Mouse (Mus musculus): ENCODE data around the gene Tagap1. TPM values are rescaled to one million over a fixed set of nuclear protein-coding genes. Genes with fewer than 3 reads are reported as not detected.
"Not testable (repeated sequence)": the region's sequence is repeated elsewhere in the genome, so short reads cannot be mapped to it uniquely, and the experiment has no call there.

The Tagap1 gene
- total RNA-seq (2014; fragmentation: Nextera tagmentation) (44.9 and 48.5 TPM in 2 replicates), total RNA-seq (2017) (41.5 and 42.2 TPM in 2 replicates)

DNA sequence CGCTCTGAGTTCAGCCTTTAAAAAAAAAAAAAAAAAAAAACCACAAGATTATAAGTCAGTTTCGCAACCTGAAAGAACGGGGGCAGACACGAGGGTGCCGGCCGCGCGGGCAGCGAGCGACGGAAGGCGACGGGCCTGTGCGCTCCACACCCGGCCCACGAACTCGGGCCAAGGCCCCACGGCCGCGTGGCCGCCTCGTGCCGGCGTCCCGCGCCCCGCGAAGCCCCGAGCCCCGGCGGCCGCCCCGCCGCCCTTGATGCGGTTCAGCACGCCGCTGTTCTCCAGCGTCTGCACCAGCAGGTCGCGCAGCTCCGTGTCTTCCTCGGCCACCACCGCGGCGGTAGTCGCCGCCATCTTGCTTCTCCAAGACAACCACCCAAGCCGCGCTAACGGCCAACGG is at the start of gene Tagap1:
Tagap1 (minus strand) TSS at position 381 of the 400 bp plus-strand sequence.
- ATAC-seq (replicated peaks; ENCODE audit: poor library complexity, severe bottlenecking): peak; percentile 23

DNA sequence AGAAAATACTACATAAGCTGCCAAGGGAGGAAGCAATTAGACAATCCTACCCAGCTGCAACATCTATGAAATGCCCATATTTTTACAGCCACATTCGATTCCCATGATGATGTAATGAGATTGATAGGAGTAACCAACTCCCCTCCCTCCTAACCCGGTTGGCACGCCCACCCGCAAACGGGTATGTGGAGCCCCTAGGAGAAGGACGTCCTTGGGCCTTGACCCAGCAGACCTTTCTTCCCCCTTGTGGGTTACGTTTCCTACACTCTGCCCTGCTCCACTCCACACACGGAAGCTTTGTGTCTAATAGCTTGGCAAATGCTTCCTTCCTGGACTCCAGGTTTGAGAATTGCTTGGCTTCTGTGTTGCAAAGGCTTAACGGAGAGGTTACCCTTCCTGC is 48.9 kb upstream of the Tagap1 start:
- ATAC-seq (replicated peaks; ENCODE audit: poor library complexity, severe bottlenecking): peak; percentile 84

GRCm38 (mm10) chr17:7009440-7009839 is 48.5 kb upstream of the Tagap1 start:
- ATAC-seq (replicated peaks; ENCODE audit: poor library complexity, severe bottlenecking): not testable (repeated sequence)

DNA sequence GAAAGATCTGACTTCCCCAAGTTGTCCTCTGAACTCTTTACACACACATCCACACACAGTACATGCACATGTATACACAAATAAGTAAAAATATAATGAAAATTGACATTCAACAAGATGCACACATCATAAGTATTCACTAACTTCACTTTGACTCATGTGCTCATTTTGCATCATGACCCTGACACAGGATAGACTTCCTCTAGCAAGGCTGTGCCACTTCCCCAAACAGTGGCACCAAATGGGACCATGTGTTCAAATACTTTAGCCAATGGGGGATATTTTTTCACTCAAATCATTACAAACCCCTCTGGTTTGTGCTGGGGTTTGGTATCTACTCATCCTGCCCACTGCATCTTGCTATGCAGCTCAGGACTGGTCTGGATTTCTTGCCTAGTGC is 47.9 kb upstream of the Tagap1 start:
- peak; percentile 64 for ATAC-seq (replicated peaks; ENCODE audit: poor library complexity, severe bottlenecking)

GRCm38 (mm10) chr17:7005646-7006045 is 44.7 kb upstream of the Tagap1 start:
- not testable (repeated sequence) for ATAC-seq (replicated peaks; ENCODE audit: poor library complexity, severe bottlenecking)

DNA sequence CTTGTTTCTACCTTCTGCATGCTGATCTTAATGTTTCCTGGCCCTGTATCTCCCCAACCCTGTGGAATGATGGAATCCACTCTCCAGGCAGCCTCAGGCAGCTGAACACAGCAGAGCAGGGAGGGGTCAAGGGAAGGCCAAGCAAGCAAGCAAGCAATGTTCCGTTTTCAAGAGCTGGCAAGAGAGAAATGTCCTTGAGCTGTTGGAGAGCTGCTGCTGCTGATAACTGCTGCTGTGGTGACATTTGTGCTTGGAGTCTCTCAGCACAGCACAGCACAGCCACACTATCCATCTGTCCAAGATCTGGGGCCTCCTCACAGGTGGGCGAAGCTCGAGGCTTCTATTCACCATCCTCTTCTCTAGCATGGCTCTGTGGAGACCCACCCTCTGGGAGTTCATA is 42.4 kb upstream of the Tagap1 start:
- ATAC-seq (replicated peaks; ENCODE audit: poor library complexity, severe bottlenecking): not testable (repeated sequence)

DNA sequence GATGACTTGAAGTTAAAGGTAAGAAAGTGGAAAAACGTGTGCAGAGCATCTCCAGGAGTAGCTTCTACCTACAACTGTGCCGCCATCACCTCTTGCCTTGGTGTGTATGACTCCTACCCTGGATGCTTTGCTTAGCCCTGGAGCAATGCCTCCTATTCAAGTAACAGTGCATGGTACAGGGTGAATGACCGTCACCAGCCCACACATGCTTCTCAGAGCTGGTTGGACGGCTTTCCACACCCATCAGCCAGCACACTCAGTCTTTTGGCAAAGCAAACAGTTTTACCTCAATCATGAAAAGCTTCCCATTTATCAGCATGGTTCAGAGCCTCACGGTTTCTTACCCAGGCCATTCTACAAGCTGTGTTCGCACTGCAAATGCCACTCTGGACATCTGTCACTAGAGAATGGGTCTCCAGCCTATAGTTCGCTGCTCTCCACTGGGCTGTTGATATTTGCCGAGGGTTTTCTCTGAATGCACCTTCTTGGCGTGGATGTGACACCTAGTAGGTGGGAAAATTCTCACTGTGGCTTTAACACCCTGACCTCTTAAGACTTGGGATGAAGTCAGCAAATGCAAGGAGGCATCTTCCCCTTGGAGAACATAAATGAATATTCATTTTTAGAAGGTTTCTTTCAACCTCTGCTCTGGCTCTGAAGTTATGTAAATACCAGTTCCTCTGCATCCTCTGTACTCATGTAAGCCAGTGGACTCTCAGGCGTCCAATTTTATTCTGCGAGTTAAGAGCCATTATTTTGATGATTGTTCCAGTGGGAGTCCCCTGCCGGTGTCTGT is 41.0 kb upstream of the Tagap1 start:
- not testable (repeated sequence) for ATAC-seq (replicated peaks; ENCODE audit: poor library complexity, severe bottlenecking)

DNA sequence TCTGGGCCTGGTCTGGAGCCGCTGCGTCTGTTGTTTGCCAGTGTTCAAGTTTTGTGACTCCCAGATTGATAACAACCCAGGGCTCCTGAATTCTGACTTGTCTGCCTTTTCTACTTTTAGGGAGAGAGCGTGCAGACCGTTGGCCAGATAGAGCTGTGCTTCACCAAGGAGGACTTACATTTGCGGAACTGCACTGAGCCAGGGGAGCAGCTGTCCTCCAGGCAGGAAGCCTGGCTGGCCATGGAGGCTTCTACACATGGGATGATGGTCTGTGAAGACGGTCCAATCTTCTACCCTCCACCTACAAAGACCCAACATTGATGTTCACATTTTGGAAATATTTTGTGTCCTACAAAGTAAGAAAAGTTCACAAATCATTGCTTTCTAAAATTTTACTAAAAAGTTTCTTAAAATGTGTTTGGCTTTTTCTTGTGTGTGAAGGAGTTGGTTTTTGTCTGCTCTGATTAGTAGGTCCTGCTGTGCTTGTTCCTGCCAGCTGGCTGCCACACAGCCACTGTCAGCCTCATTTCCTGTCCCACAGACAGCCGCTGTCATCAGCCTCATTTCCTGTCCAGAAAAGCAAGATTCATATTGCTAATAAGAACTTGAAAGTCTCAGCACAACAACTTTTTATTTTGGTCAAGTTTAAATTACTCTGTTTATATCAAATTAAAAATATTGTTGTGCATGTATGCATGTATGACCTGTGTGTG is 37.0 kb upstream of the Tagap1 start:
- not testable (repeated sequence) for ATAC-seq (replicated peaks; ENCODE audit: poor library complexity, severe bottlenecking)

- ATAC-seq (replicated peaks; ENCODE audit: poor library complexity, severe bottlenecking): not testable (repeated sequence)
Measured at GRCm38 (mm10) chr17:6996826-6997225, 35.9 kb upstream of the Tagap1 start.

GRCm38 (mm10) chr17:6995504-6995903 is 34.5 kb upstream of the Tagap1 start:
- not testable (repeated sequence) for ATAC-seq (replicated peaks; ENCODE audit: poor library complexity, severe bottlenecking)

- ATAC-seq (replicated peaks; ENCODE audit: poor library complexity, severe bottlenecking): peak; percentile 87
Measured at GRCm38 (mm10) chr17:6986118-6986517, 25.2 kb upstream of the Tagap1 start.

GRCm38 (mm10) chr17:6980144-6980543 is 19.2 kb upstream of the Tagap1 start:
- ATAC-seq (replicated peaks; ENCODE audit: poor library complexity, severe bottlenecking): not testable (repeated sequence)

- peak; percentile 11; the same call in 1 of the 2 replicates for ATAC-seq (replicated peaks; ENCODE audit: poor library complexity, severe bottlenecking)
Measured at GRCm38 (mm10) chr17:6979380-6979779, 18.4 kb upstream of the Tagap1 start.

DNA sequence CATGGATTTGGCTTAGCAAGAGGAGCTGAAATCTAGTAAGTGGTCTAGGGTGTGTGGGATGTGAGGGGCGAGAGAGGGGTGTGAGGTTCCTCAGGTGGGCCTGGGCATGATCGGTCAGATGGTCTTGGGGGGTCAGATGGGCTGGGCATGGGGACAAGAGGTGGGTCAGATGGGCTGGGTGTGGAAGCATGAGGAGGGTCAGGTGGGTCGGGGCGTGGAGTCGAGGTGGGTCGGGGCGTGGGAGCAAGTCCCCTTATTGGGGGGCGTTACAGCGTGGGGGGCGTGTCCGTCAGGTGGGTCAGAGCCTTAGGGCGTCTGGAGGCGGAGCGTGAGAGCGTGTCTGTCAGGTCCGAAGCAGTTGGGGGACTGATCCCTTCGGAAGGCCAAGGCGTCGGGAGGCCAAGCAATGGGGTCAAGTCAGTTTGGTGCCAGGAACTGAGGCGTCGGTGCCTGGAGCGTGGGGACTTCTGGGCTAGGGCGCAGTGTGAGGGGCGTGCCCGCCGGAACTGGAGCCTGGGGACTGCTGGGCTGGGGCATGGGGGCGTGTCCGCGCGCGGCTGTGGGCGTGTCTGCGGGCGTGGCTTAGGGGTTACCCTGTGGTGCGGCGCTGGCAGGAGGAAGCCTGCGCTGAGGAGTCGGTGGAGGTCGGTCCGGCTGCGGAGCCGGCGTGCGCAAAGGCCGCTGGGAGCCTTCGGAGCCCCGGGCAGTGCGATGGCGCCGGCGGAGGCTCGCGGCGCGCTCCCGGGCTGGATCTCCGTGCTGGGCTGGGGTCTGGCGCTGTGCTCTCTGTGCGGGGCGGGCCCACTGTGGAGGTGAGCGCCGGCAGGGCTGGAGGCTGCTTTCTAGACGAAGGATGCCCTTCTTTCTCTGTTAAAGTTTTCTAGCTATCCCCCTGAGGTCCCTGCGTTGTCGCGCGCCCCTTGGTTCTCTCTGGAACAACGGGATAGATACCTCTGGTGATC is 17.6 kb upstream of the Tagap1 start, which contains the start of gene Gm49721:
Gm49721 (plus strand) TSS at position 618 of the 962 bp plus-strand sequence.
- peak; percentile 88 for ATAC-seq (replicated peaks; ENCODE audit: poor library complexity, severe bottlenecking)

- ATAC-seq (replicated peaks; ENCODE audit: poor library complexity, severe bottlenecking): not testable (repeated sequence)
Measured at GRCm38 (mm10) chr17:6974985-6975384, 14.0 kb upstream of the Tagap1 start.

- ATAC-seq (replicated peaks; ENCODE audit: poor library complexity, severe bottlenecking): not testable (repeated sequence)
Measured at GRCm38 (mm10) chr17:6972836-6973396, 12.0 kb upstream of the Tagap1 start.

- ATAC-seq (replicated peaks; ENCODE audit: poor library complexity, severe bottlenecking): not testable (repeated sequence)
Measured at GRCm38 (mm10) chr17:6971238-6971637, 10.3 kb upstream of the Tagap1 start.

DNA sequence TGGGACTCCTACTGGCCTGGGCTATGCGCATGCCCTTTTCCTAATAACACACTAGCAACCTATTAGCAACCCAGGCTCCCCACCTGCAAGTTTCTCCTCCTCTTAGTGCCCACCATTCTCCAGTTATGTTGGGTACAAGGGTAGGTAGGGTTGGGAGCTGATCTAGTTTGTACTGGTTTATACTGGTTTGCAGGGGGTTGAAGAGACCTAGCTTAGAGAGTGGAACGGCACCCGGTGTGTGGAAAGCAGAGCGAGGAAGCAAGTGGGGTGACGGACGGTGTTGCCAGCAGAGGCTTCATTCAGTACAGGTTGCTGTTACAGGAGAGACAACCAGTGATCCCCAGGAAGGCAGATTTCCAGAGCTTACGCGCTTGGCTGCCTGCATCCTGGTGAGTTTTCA is 9.4 kb upstream of the Tagap1 start, which contains the start of gene Rnaset2b:
Rnaset2b (plus strand) TSS at position 301 of the 400 bp plus-strand sequence.
- not testable (repeated sequence) for ATAC-seq (replicated peaks; ENCODE audit: poor library complexity, severe bottlenecking)

DNA sequence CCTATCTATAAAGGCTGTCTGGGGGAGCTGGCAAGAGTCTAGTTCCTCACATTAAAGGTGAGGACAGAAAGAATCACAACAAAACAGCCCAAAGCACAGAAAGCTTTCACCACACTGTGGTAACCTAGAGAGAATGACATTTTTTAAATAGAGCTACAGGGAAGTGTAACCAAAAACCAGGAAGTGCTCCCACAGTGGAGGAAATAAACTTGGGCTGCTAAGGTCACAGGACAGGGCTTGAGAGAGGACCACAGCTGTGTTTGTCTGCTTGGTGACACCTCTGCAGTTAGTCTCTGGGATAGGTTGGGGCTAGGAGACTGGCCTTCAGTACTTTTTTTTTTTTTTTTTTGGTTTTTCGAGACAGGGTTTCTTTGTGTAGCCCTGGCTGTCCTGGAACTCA is 6.7 kb upstream of the Tagap1 start:
- ATAC-seq (replicated peaks; ENCODE audit: poor library complexity, severe bottlenecking): peak; percentile 96

DNA sequence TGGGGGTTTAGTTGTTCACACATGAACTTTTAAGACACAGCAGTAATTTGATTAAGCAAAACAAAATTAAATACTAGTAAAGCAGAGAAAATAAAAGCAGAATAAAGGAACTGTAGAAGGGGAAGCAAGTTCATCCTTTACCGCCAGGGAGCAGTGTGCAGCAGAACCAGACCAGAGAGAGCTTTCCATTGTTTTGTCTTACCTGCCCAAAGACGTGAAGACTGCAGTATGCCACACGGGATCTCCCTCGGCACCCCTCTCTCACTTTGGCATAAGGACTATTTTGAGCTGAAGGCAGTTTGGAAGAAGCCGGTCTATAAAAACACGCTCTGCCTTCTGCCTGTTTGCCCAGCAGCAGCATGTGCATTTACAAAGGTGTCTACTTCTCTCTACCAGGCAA is 4.4 kb upstream of the Tagap1 start:
- ATAC-seq (replicated peaks; ENCODE audit: poor library complexity, severe bottlenecking): not testable (repeated sequence)

All from granulocyte monocyte progenitor cell, adult 5-6 weeks (primary cell).